Mouse (Mus musculus): ENCODE measurements at regions not wholly inside any gene's neighbourhood (a gene's known extent, or its start where the extent isn't known, plus 50 kb on each side); places are given as distances from the start of the nearest gene placed in this dataset.

DNA sequence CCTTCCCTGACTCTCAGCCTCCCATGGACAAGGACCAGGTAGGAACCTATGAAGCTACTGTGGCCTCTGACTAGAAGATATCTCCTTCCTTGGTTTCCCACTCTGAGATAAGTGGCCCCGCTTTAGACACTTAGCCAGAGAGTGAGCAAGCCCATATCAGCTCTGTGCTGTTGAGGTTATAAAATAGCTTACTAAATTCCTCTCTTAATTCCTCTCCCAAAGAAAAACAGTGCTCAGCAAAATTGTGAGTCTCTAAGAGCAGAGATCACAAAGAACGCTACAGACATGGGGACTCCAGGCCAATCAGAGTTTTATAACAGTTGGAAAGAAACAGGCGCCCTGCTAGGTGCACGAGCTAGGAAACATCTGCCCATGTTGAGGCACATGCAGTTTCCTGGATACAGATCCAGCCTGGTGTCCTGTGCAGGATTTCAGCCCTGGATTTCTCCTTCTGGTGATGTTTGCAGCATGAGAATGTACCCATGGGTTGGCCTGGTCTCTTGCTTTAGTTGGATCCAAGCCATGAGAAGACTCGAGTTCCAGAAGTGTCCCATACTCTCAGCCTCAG is 108.9 kb upstream of the Arhgap28 start:
- TF ChIP-seq CTCF (IDR thresholded peaks at IDR 0.05) (no peak), EP300 (IDR thresholded peaks at IDR 0.05) (no peak)
